Mouse (Mus musculus): ENCODE results near the gene Stk10. TPM values are rescaled to one million over a fixed set of nuclear protein-coding genes. Genes with fewer than 3 reads are reported as not detected.
"Not testable (repeated sequence)": the region's sequence is repeated elsewhere in the genome, so short reads cannot be mapped to it uniquely, and the experiment has no call there.

The Stk10 gene
- total RNA-seq, 4 experiments from 2014 or later, result 7.4 to 9.9 (median 9.3) TPM

GRCm38 (mm10) chr11:32594122-32594521 lies 61.0 kb downstream of the Stk10 start:
- no peak for DNase-seq (ENCODE audit: low spot score in 2 of 2)

GRCm38 (mm10) chr11:32600371-32600770 lies 67.3 kb downstream of the Stk10 start:
- no peak for DNase-seq (ENCODE audit: low spot score in 2 of 2)

- DNase-seq (ENCODE audit: low spot score in 2 of 2), result no peak
Observed at GRCm38 (mm10) chr11:32601528-32602323, 68.6 kb downstream of the Stk10 start.

- no peak for DNase-seq (ENCODE audit: low spot score in 2 of 2)
Observed at GRCm38 (mm10) chr11:32604663-32605062, 71.6 kb downstream of the Stk10 start.

DNA sequence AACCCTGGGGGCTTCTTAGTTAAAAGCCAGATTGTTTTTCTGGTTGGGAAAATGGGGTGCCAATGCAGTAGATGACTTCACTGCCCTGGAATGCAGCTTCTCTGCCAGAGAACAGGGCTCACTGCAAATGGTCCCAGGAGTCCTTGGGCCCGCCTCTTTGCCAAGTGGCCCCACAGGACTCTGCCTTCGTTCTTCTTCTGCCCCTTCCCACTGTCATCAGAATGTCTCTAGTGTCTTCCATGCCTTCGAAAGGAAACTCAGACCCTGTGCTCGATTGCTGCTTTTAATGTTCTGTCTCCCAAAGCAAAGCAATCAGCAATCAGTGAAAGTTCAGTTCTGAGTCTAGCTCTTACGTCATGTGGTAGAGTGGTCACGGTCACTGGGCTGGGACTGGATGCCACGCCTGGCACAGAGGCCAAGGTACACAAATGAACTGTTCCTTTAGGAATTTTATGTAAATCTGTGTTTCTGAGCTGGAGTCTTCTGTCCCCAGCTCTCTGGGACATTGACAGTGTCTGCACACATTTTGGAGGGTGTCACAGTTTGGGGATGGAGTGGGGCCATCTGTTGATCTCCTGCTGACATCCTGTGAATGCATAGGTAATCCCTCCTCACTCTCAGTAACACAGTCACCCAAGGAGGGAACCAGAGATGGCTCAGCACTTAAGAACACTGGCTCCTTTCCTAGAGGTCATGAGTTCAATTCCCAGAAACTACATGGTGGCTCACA lies 72.2 kb downstream of the Stk10 start:
- DNase-seq (ENCODE audit: low spot score in 2 of 2), result no peak

DNA sequence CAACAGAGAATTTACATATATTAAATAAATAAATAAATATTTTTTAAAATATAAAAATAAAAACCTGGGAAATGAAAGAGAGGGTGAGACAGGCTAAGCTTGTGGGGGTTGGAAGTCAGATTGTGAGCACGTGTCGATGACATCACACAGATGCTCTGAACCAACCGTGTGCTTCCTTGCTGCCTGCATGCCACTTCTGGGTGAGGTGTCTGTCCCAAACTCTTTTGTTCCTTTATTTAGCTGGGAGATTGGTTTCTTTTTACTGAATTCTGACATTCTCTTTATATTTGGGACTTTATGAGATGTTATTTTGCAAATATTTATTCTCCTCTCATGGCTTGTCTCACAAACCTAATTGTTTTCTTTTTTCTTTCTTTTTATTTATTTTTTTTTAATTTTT lies 72.8 kb downstream of the Stk10 start:
- DNase-seq (ENCODE audit: low spot score in 2 of 2), result no peak

DNA sequence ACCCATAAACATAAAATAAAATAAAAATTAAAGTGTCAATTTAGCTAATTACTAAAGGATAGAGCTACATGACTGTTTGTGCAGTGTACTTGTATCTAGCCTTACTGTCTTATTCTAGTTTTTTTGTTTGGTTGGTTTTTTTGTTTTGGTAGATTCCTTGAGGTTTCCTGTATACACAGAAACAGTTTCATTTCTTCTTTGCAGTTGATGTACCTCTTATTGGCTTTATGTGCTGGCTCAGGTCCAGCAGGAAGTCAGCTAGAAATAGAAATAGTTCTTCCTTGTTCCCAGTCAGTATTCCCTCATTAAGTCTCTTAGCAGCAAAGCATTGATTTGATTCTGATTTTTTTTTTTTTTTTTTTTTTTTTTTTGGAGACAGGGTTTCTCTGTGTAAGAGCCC lies 74.2 kb downstream of the Stk10 start:
- no peak for DNase-seq (ENCODE audit: low spot score in 2 of 2)

DNA sequence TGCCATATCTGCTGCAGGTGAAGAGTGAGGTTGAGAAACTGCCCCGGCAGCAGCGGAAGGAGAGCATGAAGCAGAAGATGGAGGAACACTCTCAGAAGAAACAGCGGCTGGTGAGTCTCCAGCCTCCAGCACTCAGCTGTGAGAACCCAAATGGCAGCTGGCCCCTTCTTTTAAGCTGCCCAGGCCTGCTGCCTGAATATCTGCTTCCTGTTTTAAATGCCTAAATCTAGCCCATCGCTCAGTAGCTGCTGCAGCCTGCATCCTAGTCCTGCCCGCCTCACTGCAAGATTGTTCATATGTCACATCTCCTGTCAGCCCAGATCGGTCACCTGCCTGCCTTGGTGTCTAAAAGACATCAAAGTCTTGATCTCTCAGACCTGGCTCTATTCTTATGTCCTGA lies 77.5 kb downstream of the Stk10 start:
- no peak for DNase-seq (ENCODE audit: low spot score in 2 of 2)

GRCm38 (mm10) chr11:32612304-32612703 lies 79.2 kb downstream of the Stk10 start:
- no peak for DNase-seq (ENCODE audit: low spot score in 2 of 2)

GRCm38 (mm10) chr11:32614463-32614862 lies 81.4 kb downstream of the Stk10 start:
- DNase-seq (ENCODE audit: low spot score in 2 of 2), result no peak

GRCm38 (mm10) chr11:32615561-32615960 lies 82.5 kb downstream of the Stk10 start:
- DNase-seq (ENCODE audit: low spot score in 2 of 2), result no peak

GRCm38 (mm10) chr11:32616091-32616490 lies 83.0 kb downstream of the Stk10 start:
- DNase-seq (ENCODE audit: low spot score in 2 of 2), result no peak

DNA sequence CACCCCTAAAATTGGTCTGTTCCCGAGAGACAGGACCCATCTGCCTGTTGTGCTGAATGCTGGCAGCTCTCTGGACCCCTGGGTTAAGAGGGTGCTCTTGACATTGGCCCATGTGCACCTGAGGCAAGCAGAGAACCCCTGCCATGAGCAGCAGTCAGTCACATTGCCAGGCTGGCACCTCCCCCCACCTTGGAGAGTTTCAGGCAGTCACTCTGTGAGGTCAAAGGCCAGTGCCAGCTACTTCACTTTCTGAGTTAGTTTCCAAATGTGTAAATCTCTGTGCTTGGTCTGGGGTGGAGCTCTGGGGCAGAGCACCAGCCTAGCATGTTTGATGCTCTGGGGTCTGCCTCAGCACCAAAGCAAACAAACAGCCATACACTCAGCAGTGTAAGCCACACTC lies 84.9 kb downstream of the Stk10 start:
- DNase-seq (ENCODE audit: low spot score in 2 of 2), result no peak

DNA sequence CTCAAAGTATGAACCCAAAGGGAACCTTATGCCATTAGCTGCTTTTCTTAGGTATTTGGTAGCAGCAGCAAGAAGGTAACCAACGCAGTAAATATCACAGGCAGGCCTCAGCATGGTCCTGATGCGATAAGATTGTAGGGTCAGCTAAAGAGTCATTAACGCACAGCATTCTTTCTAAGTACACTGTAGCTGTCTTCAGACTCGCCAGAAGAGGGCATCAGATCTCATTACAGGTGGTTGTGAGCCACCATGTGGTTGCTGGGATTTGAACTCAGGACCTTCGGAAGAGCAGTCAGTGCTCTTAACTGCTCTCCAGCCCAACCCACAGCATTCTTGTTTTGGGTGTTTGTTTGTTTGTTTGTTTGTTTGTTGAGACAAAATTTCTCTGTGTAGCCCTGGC lies 85.5 kb downstream of the Stk10 start:
- DNase-seq (ENCODE audit: low spot score in 2 of 2), result not testable (repeated sequence)

- no peak for DNase-seq (ENCODE audit: low spot score in 2 of 2)
Observed at GRCm38 (mm10) chr11:32619257-32619816, 86.2 kb downstream of the Stk10 start.

DNA sequence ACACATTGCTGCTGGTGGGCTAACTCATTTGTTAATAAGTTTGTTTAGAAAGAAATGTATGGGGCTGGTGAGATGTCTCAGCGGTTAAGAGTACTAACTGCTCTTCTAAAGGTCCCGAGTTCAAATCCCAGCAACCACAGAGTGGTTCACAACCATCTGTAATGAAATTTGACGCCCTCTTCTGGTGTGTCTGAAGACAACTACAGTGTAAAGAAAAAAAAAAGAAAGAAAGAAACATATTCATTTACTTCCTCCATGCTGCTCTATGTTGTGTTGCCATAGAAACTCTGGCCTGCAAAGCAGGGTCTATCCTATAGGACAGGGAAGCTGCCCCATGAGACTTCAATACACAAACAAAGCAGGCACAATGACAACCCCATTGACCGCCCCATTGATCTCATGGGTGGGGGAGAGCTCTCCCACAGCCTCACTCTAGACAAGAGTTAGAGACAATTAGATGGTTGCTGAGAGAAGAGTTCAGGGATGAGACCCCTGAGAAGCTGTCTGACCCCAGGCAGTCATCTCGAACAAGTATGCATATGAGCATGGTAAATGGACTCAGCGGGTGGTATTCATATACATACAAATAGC lies 86.9 kb downstream of the Stk10 start:
- no peak for DNase-seq (ENCODE audit: low spot score in 2 of 2)

GRCm38 (mm10) chr11:32621831-32622478 lies 88.8 kb downstream of the Stk10 start:
- no peak for DNase-seq (ENCODE audit: low spot score in 2 of 2)

DNA sequence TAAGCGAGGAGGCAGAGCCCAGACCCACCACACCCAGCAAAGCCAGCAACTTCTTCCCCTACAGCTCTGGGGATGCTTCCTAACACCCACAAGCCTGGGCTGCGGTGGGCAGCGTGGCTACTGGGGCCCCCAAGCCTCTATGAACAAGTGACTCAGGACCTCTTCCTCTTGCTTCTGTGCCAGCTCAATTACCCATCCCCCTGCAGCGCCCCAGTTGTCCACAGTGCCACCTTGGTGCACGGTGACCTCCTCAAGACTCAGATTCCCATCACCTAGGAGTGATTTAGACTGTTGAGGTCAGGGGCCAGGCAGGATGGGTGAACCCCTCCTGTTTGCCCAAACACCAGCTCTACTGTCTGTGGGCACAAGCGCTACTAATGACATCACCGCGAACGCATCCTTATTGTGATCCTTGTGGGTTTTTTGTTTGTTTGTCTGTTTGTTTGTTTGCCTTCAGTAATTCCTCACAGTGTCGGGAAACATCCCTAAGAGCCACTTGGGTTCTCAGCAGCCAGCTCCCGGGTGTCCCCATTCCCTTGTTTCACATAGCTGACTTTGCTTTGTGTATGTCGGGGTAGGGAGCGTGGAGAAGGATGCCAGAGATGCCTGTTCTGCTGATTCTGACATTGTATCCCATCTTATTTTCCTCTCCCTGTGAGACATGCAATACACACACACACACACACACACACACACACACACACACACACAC lies 89.5 kb downstream of the Stk10 start:
- DNase-seq (ENCODE audit: low spot score in 2 of 2), result no peak

DNA sequence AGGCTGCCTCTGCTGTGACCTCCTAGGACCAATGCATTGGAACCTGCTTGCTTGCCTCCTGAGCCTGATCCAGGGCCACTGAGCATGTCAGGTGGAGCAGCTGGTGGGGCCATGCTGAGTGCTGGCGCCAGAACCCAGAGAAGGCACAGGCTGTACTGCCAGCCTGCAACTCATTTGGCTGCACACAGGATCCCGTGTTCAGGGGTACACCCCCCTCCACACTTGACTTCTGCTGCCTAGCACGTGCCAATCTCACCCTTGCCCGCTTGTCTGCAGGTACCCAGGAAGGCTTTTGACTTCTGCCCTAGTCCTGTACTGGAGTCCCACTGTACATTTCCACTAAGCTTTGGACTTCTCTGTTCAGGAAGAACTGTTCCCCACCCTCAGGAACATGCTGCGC lies 90.1 kb downstream of the Stk10 start:
- DNase-seq (ENCODE audit: low spot score in 2 of 2), result no peak

DNA sequence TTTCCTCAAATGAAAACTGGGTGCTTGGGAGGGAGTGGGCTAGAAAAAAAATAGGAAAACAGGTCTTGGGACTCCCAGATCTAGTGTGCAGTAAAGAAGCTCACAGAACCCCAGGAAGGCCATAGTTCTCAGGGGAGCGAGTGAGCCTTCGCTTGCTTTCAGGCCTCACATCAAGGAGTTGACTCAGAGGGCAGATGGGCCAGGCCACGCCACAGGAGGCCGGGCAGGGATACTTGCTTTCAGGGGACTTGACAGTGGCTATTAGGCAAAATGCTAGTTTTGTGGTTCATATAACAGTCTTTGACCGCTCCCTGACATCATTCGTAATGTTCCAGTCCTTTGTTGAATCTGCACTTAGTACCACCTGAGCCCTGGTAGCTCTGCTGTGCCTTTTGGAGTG lies 90.8 kb downstream of the Stk10 start:
- no peak for DNase-seq (ENCODE audit: low spot score in 2 of 2)

DNA sequence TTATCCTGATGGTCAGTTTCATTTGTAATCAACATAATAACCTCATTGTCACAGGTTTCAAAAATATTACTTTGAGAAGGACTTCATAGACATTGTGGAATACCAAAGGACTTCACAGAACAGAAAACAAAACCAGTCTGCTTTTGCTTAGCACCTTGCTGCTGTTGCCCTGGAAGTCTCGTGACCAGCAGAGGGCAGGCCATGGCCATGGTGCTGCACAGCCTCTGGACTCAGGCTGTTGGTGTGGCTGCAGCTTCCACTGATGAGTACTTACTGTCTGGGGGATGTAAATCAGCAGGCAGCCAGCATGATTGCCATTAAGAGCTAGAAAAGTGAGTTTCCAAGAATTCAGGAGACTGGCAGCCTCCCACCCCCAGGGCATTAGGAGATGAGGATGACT lies 92.6 kb downstream of the Stk10 start:
- peak; percentile 25 to 35 for DNase-seq (ENCODE audit: low spot score in 2 of 2)

Measured in left cerebral cortex, adult 8-10 months (tissue).